Mouse (Mus musculus) CD4-positive helper T cell, adult 2 months (primary cell): Measurements from ENCODE around the gene Clec16a.

Experiments used
- DNase-seq: peaks from one replicate; pipeline ENCODE4 v3.0.0-alpha.2; 2012; ENCODE audit warnings: low read depth, missing footprints, low spot score

Gene Clec16a

GRCm38 (mm10) chr16:10763540-10764264, 218.6 kb downstream of the Clec16a start:
- no peak for DNase-seq

GRCm38 (mm10) chr16:10764323-10764722, 219.2 kb downstream of the Clec16a start:
- no peak for DNase-seq

- DNase-seq = peak; percentile 84
Observed at GRCm38 (mm10) chr16:10767158-10767557, 222.0 kb downstream of the Clec16a start.

DNA sequence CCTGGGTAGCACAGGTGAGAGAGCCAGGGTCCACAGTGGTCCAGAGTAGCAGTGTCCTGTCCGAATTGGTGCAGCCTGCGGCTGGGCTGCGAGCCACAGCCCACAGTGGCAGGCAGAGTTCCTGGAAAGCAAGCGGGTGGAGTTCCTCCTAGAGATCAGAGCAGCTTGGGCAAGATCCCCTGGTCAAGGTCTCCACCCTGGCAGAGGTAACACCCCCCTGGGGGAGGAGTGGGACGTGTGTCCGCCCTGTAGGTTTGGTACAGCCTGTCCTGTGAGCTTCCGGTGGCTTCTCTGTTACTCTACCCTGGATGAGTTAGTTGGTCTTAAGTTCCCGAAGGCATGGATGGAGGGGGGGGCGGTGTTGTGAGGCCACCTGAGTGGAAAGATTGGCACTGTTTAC, 223.7 kb downstream of the Clec16a start:
- DNase-seq = peak; percentile 53

- DNase-seq = peak; percentile 83
Observed at GRCm38 (mm10) chr16:10769661-10770060, 224.5 kb downstream of the Clec16a start.

DNA sequence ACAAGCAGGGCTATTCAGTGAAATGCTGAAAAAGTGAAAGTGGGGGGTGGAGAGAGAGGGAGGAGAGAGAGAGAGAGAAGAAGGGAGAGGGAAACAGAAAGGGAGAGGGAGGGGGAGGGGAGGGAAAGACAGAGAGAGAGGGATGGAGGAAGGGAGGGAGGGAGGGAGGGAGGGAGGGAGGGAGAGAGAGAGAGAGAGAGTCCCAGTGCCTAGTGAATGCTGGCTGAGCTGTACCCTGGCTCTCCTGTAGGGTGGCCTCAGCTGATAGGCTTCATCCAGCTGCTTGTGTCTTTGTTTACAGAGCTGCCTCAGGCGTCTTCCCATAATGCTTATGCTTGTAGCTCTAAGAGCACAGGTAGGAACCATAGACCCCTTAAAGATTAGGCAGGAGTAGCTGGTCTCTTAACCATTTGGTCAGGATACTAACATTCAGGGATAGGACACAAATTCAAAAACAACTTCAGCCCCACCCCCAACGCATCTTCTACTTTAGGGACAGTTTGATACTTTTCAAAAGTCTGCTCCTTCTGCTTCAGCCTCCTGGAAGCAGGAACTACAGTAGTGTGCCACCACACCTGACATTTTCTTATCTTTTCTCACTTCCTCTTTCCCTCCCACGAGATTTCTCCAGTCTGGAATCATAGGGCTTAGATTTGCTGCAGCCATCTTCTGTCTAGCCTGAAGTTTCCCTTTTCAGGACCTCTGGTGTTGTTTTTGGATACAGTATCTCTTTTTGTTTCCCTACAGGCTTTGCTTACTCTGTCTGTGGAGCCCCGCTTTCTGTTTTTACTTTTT, 225.6 kb downstream of the Clec16a start:
- peak; percentile 59 for DNase-seq

GRCm38 (mm10) chr16:10771769-10772510, 226.8 kb downstream of the Clec16a start:
- DNase-seq = peak; percentile 94

DNA sequence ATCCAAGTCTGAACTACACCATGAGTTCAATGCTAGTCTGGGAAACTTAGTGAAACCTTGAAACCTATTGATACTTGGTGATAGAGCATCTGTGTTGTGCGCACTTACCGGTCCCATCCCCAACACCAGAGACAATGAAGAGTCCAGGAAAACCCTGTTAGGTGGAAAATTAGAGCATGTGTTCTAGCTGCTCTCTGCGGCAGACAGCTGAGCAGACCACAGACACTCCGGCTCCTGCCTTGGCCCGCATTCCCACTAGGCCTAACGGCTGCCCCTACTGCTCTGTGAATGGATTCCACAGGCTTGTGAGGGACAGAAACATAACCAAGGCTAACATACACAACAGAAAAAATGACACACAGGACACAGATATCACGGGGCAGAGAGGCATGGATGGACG, 228.4 kb downstream of the Clec16a start:
- DNase-seq = peak; percentile 18

GRCm38 (mm10) chr16:10774726-10775125, 229.6 kb downstream of the Clec16a start:
- DNase-seq = peak; percentile 56

- no peak for DNase-seq
Observed at GRCm38 (mm10) chr16:10776322-10776721, 231.2 kb downstream of the Clec16a start.

GRCm38 (mm10) chr16:10777579-10778160, 232.5 kb downstream of the Clec16a start:
- no peak for DNase-seq

DNA sequence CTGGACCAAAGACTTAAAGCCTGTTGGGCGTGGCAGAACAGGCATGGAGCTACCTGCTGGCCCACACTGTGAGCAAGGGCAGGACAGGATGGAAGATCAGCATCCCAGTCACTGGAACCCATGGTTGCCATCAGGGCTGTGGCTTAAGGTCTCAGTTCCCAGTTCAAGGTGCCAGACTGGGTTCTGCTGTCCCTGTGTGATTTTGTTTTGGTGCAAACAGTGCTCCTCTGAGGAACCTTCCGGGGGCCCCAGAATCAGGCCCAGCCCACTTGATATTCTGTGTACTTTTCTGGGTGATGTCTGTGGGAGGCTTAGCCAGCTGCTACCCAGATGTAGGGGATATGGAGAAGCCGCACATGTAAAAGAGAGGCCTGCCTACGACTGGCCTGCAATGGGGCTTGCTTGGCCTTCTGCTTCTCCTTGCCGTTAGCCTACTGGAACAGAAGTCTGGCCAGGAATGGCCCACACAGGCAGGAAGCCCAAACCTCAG, 235.5 kb downstream of the Clec16a start:
- DNase-seq = peak; percentile 32

DNA sequence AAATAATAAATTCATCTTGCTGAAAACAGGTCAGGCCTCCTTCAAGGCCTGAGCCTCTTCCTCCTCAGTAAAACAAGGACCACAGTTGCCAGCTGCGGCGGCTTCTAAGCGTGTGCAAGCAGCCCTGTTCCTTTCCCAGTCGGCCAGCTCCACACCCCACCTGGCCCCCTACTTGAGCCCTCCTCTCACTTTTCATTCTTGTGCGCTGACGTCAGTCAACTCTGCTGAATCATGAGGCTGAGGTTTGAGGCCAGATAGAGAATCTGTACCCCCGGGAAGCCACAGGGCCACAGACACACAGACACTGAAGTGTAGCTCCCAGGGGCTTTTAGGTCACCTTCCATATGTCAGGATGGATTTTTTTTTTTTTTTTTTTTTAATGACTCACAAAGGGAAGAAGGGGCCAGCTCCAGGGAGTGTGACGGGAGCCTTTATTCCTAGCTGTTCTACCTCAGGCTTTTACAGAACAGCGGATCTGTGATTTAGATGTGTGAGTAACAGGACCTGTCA, 236.8 kb downstream of the Clec16a start:
- DNase-seq = peak; percentile 81

DNA sequence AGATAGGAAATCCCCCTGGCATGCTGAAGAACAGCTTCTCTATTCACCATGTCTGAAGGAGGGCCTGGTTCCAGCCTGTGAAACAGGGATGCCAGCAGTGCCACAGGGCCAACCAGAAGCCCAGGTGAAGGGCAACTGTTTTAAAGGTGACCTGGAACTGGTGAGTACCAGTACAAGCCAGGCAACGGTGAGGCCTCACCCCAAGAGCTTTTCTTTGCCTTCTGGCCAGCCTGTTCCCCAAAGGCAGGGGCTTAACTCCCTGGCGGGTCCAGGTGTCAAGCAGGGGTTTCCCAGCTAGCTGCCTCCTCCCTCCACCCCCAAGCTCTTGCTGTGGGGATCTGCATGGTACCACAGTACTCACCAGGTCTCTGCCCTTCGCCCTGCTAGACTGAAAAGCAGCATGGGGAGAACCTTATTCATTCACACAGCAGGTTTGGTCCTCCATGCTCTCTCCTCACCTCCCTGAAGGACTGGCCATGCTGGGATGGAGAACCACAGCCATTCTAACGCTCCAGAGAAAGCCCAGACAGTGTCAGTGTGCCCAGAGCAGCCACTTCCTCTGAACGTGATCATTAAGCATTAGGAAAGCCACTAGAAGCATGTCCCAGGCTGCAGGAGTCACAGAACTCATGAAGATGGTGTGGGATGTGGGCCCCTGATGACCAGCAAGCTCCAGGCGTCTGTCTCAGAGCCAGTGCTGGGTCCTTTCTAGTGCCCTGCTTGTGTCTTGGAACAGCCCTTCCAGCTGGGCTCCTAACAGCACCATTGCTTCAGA, 237.4 kb downstream of the Clec16a start:
- peak; percentile 44 for DNase-seq

DNA sequence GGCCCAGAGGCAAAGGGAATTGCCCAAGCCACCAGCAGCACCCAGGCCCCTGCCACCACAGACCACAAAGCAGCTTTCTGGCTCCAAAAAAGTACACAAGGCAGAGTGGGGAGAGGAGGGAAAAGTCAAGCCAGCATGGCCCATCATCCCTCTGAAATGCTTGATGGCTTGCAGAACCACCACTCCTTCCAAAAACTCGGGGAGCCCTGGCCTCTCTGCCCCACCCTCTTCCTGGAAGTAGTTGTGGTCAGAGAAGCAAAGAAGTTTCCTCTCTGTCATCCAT, 238.0 kb downstream of the Clec16a start:
- peak; percentile 68 for DNase-seq

DNA sequence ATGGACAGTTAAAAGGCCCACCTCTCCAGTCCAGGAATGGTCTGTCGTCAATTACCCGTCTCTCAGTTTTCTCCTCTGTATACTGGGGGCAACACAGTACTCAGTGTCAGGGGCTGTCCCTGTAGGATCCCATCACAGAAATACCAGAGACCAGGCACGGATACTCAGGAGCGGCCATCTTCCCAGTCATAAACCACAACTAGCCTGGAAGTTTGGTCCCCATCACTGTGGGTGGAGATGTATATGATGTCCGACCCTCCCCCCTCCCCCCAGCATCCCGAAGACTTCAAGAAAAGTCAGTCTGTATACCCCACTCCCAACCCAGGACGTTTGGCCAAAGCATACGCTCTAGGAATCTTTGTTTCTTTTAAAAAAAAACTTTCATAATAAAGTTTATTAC, 238.3 kb downstream of the Clec16a start:
- no peak for DNase-seq

- peak; percentile 77 for DNase-seq
Observed at GRCm38 (mm10) chr16:10783883-10784792, 239.0 kb downstream of the Clec16a start.

- DNase-seq = peak; percentile 96
Observed at GRCm38 (mm10) chr16:10784793-10785370, 239.7 kb downstream of the Clec16a start.
